Mouse (Mus musculus): ENCODE results near the gene Gm11555.

DNA sequence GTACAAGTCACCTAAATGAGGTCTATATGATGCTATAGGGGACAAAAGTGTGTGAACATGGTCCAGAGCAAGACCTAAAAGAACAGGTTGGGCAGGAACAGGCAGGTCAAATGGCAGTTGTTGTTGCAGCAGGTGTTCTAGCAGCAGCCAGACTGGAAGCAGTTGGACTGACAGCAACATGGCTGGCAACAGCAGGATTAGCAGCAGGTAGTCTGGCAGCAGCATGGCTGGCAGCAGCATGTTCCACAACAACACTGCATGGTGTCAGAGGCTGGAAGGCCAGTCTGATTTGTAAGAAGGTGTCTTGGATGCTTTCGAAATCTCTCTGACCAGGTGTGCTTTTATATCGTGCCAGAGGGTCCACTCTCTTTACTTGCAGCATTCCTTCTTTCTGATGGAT, 33.4 kb upstream of the Gm11555 start:
- TF ChIP-seq CTCF (IDR thresholded peaks at IDR 0.05; ENCODE audit: extremely low read depth, insufficient read depth, low read length) (no peak), POLR2A (IDR thresholded peaks at IDR 0.05; ENCODE audit: extremely low read depth, insufficient read depth, low read length) (no peak)

Measured in cortical plate, adult 2 months (tissue).